Mouse (Mus musculus): ENCODE measurements around the gene Gpr87.

DNA sequence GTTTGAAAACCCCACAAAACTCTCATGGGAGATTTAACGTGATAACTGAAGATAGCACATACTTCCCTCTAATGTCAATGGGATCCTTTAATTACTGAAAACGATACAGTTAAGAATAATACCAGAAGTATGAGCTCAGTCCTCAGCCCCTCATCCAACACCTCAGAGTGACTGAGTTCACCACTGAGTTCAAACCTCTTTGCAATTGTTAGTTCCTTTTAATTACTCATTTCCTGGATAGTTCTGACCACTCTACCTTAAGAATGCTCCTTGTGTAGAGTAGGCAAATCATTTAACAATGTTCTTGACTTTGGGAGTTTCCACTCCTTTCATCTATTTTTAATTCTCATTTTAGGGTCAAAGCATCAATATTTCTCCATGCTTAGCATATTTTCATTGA lies 24.4 kb upstream of the Gpr87 start:
- TF ChIP-seq CTCF (IDR thresholded peaks at IDR 0.05; ENCODE audit: insufficient read depth, low read length) (no peak), POLR2A (IDR thresholded peaks at IDR 0.05; ENCODE audit: borderline replicate concordance, extremely low read depth, low read depth, low read length) (no peak)
